Comparison of ENCODE assay signal across 28 mouse cellular contexts in genomic region chr1:71688926-71689303, GRCm38 (mm10). TPM values are rescaled to one million over a fixed set of nuclear protein-coding genes. Genes with fewer than 3 reads are reported as not detected.
DNase-seq lines count a peak whose midpoint lies in the region; ATAC-seq and TF ChIP-seq lines count a peak whose summit lies in the region.
"Had no signal": no experiment of that assay in that cellular context is flagged by ENCODE, and none has a peak within 500 bp of the region (broad histone marks: within the 10 kb centered on the region; RNA-seq: fewer than 3 reads in every experiment).

No protein-coding gene starts in this region.

- intact Hi-C loops in heart, postnatal 10 days (cut with DNase I): no loop called here
- intact Hi-C loops in heart, postnatal 14 days (cut with DNase I): no loop called here

- ATAC-seq in heart, embryonic 11.5 days (replicated peaks; ENCODE audit: insufficient number of reproducible peaks, low FRiP score, low TSS enrichment): no peak
- ATAC-seq: activated CD4-positive, CD25-positive, alpha-beta regulatory T cell, adult 4 months; CD4-positive, CD25-positive, alpha-beta regulatory T cell, adult 4 months; forebrain, embryonic 14.5 days; forebrain, postnatal 0 days; intestine, embryonic 15.5 days had no signal

- no peaks in the 10 kb centered on the region for H3K36me3 ChIP-seq in heart, embryonic 11.5 days (ENCODE audit: control insufficient read depth, insufficient read depth, low read length)
- H3K36me3 ChIP-seq in C2C12 (ENCODE audit: control insufficient read depth, insufficient read depth): no peaks in the 10 kb centered on the region
- no peaks in the 10 kb centered on the region for H3K36me3 ChIP-seq in forebrain, embryonic 10.5 days (replicated peaks)
- H3K36me3 ChIP-seq: embryonic facial prominence, embryonic 10.5 days; embryonic facial prominence, embryonic 13.5 days; hindbrain, embryonic 12.5 days; hindbrain, embryonic 15.5 days; intestine, embryonic 15.5 days had no signal

- no peak overlapping the region for H3K27ac ChIP-seq in heart, embryonic 11.5 days (ENCODE audit: low read depth, low read length)
- H3K27ac ChIP-seq in forebrain, embryonic 10.5 days: no peak overlapping the region
- H3K27ac ChIP-seq: embryonic facial prominence, embryonic 10.5 days; embryonic facial prominence, embryonic 13.5 days; hindbrain, embryonic 12.5 days; hindbrain, embryonic 15.5 days; intestine, embryonic 15.5 days had no signal

- no peak overlapping the region for H3K9ac ChIP-seq in heart, embryonic 11.5 days (ENCODE audit: low read depth, low read length)
- H3K9ac ChIP-seq: embryonic facial prominence, embryonic 13.5 days; forebrain, postnatal 0 days; hindbrain, embryonic 12.5 days; hindbrain, embryonic 15.5 days; intestine, embryonic 15.5 days had no signal

- no peak overlapping the region for H3K4me2 ChIP-seq in heart, embryonic 11.5 days
- H3K4me2 ChIP-seq: embryonic facial prominence, embryonic 13.5 days; hindbrain, embryonic 12.5 days; hindbrain, embryonic 15.5 days; intestine, embryonic 15.5 days had no signal

- WGBS in heart, embryonic 11.5 days (ENCODE audit: insufficient replicate concordance): 86% methylated on average over 5 of the region's 5 CpGs
- WGBS in forebrain, embryonic 10.5 days: 92% methylated on average over 5 of the region's 5 CpGs

- no peaks in the 10 kb centered on the region for H3K27me3 ChIP-seq in heart, embryonic 11.5 days (ENCODE audit: control insufficient read depth, insufficient read depth, low read length)
- H3K27me3 ChIP-seq in C2C12 (ENCODE audit: control insufficient read depth, insufficient read depth, insufficient read length): no peaks in the 10 kb centered on the region
- H3K27me3 ChIP-seq in forebrain, embryonic 10.5 days (ENCODE audit: poor library complexity, severe bottlenecking): no peaks in the 10 kb centered on the region
- H3K27me3 ChIP-seq: embryonic facial prominence, embryonic 13.5 days; hindbrain, embryonic 12.5 days; hindbrain, embryonic 15.5 days; intestine, embryonic 15.5 days had no signal

- H3K4me3 ChIP-seq in heart, embryonic 11.5 days (ENCODE audit: low read depth, low read length): no peak overlapping the region
- no peak overlapping the region for H3K4me3 ChIP-seq in C2C12 (ENCODE audit: insufficient read depth, poor library complexity, severe bottlenecking)
- H3K4me3 ChIP-seq in forebrain, embryonic 10.5 days: no peak overlapping the region
- H3K4me3 ChIP-seq: embryonic facial prominence, embryonic 10.5 days; embryonic facial prominence, embryonic 13.5 days; erythroblast, embryonic 14.5 days; hindbrain, embryonic 12.5 days; hindbrain, embryonic 15.5 days; intestine, embryonic 15.5 days had no signal

- no peaks in the 10 kb centered on the region for H3K79me2 ChIP-seq in C2C12 (ENCODE audit: control insufficient read depth, insufficient read depth)

- no peak for TF ChIP-seq CTCF in C2C12 (IDR thresholded peaks at IDR 0.05; ENCODE audit: control insufficient read depth, insufficient read depth, insufficient read length)

- H3K9me3 ChIP-seq in heart, embryonic 11.5 days (replicated peaks; ENCODE audit: control insufficient read depth, low read length): no peaks in the 10 kb centered on the region
- no peaks in the 10 kb centered on the region for H3K9me3 ChIP-seq in forebrain, embryonic 10.5 days
- H3K9me3 ChIP-seq: embryonic facial prominence, embryonic 10.5 days; embryonic facial prominence, embryonic 13.5 days; hindbrain, embryonic 12.5 days; hindbrain, embryonic 15.5 days; intestine, embryonic 15.5 days had no signal

- no peaks in the 10 kb centered on the region for H3K79me3 ChIP-seq in C2C12 (ENCODE audit: low read depth)

- peak; percentile 9 to 47 for DNase-seq in heart, adult 18-20 months
- DNase-seq in heart, postnatal 10 days: peak; percentile 21 to 32
- DNase-seq in heart, postnatal 14 days: no peak
- no peak for DNase-seq in forebrain, embryonic 10.5 days (ENCODE audit: extremely low spot score, low spot score)
- DNase-seq: adrenal gland, adult 8-10 months; adrenal gland, postnatal 25 days; B cell, adult 2 months; cerebellum, adult 11-12 months; cerebellum, adult 8-10 months; cerebellum, postnatal 10 days; cerebellum, postnatal 36 days; embryo, embryonic 11 days; forebrain, postnatal 0 days; gastrocnemius, postnatal 36 days; kidney, adult 11 months; kidney, adult 9 months had no signal

- 0 out of 2 replicates have a peak, but pooled peaks cover 2% of the 10 kb centered on the region for H3K4me1 ChIP-seq in heart, embryonic 11.5 days (ENCODE audit: control insufficient read depth, insufficient read depth, low read length)
- no peaks in the 10 kb centered on the region for H3K4me1 ChIP-seq in forebrain, embryonic 10.5 days
- H3K4me1 ChIP-seq: hindbrain, embryonic 12.5 days; hindbrain, embryonic 15.5 days; intestine, embryonic 15.5 days had no signal

- no peak overlapping the region for H3ac ChIP-seq in C2C12 (ENCODE audit: control insufficient read depth, insufficient read length, low read depth)

TF ChIP-seq in C2C12, 6 proteins besides CTCF, POLR2A, EP300 and RAD21:
- no peak for TF ChIP-seq MYOG (IDR thresholded peaks at IDR 0.05; ENCODE audit: control insufficient read depth, extremely low read depth, insufficient read length)
- TF ChIP-seq MYOD1 (IDR thresholded peaks at IDR 0.05; ENCODE audit: control insufficient read depth, insufficient read length, low read depth): peak; percentile 59
- TF ChIP-seq FOSL1 (IDR thresholded peaks at IDR 0.05; ENCODE audit: insufficient read depth, low read length, poor library complexity, severe bottlenecking): no peak
- no peak for TF ChIP-seq USF1 (IDR thresholded peaks at IDR 0.05; ENCODE audit: low read depth)
- no peak for TF ChIP-seq MAX (IDR thresholded peaks at IDR 0.05)
- TF ChIP-seq CEBPB (IDR thresholded peaks at IDR 0.05; ENCODE audit: low read depth): no peak

RNA-seq across cellular contexts. Expression of gene Fn1, which starts 35.9 kb away (rescaled TPM):
- total RNA-seq in heart, adult 18-20 months (2021): 10 to 100 TPM; 48.4 to 59.7 TPM
- polyA plus RNA-seq in heart, embryonic 11.5 days (2014; fragmentation: Nextera tagmentation; extraction: Ambion mirVana): 332 and 395 TPM in 2 replicates
- 100 to 1,000 TPM; 342 to 377 TPM for total RNA-seq in heart, postnatal 10 days (2021)
- 100 to 1,000 TPM; 225 to 254 TPM for total RNA-seq in heart, postnatal 14 days (2021)
- polyA plus RNA-seq in C2C12 (2012; fragmentation: generic; extraction: Trizol): 299 TPM
- polyA plus RNA-seq in forebrain, embryonic 10.5 days (2016; fragmentation: Nextera tagmentation; extraction: Ambion mirVana): 94.7 and 94.9 TPM in 2 replicates
- total RNA-seq: MEL had no signal

Comparison
In these comparisons a context has a peak if more than half of its experiments do, and no peak if none do; other contexts are left out.
1. DNase-seq: peak in heart, adult 18-20 months (2 of 2) and heart, postnatal 10 days (2 of 2); none in heart, postnatal 14 days (0 of 2) and forebrain, embryonic 10.5 days (single experiment).